Mouse (Mus musculus) B cell, adult 2 months (primary cell): ENCODE data around the gene Iqch.

ENCODE experiments used
- DNase-seq, 2 experiments: peaks; one replicate each; pipeline ENCODE4 v3.0.0; 2022

Gene Iqch

GRCm38 (mm10) chr9:63490521-63491307 lies 111.6 kb downstream of the Iqch start:
- no peak for DNase-seq

- no peak for DNase-seq
Measured at GRCm38 (mm10) chr9:63489156-63489555, 113.1 kb downstream of the Iqch start.

- no peak for DNase-seq
Measured at GRCm38 (mm10) chr9:63465561-63465960, 136.7 kb downstream of the Iqch start.

GRCm38 (mm10) chr9:63462296-63462695 lies 140.0 kb downstream of the Iqch start:
- DNase-seq, result peak; percentile 80 to 81

- DNase-seq, result no peak
Measured at GRCm38 (mm10) chr9:63456401-63456800, 145.9 kb downstream of the Iqch start.

- DNase-seq, result no peak
Measured at GRCm38 (mm10) chr9:63454341-63454740, 148.0 kb downstream of the Iqch start.

- DNase-seq, result no peak
Measured at GRCm38 (mm10) chr9:63450531-63451030, 151.7 kb downstream of the Iqch start.

GRCm38 (mm10) chr9:63443695-63444094 lies 158.6 kb downstream of the Iqch start:
- no peak for DNase-seq

GRCm38 (mm10) chr9:63430652-63431051 lies 171.6 kb downstream of the Iqch start:
- DNase-seq, result no peak

GRCm38 (mm10) chr9:63421096-63421736 lies 181.1 kb downstream of the Iqch start:
- no peak for DNase-seq

GRCm38 (mm10) chr9:63420396-63420795 lies 181.9 kb downstream of the Iqch start:
- no peak for DNase-seq

- DNase-seq, result peak; percentile 3 to 12
Measured at GRCm38 (mm10) chr9:63400176-63400575, 202.1 kb downstream of the Iqch start.

GRCm38 (mm10) chr9:63399463-63399815 lies 202.9 kb downstream of the Iqch start:
- no peak for DNase-seq

GRCm38 (mm10) chr9:63398611-63399462 lies 203.5 kb downstream of the Iqch start, which contains the start of gene 2300009A05Rik:
Gene 2300009A05Rik (minus strand): TSS chr9:63399246.
- peak; percentile 97 to 98 for DNase-seq

- DNase-seq, result no peak
Measured at GRCm38 (mm10) chr9:63395612-63396011, 206.7 kb downstream of the Iqch start.

- DNase-seq, result no peak
Measured at GRCm38 (mm10) chr9:63391307-63391706, 211.0 kb downstream of the Iqch start.

GRCm38 (mm10) chr9:63382761-63383160 lies 219.5 kb downstream of the Iqch start:
- DNase-seq, result no peak

- DNase-seq, result no peak
Measured at GRCm38 (mm10) chr9:63380326-63380725, 222.0 kb downstream of the Iqch start.

- no peak for DNase-seq
Measured at GRCm38 (mm10) chr9:63378174-63378573, 224.1 kb downstream of the Iqch start.

GRCm38 (mm10) chr9:63377270-63378142 lies 224.8 kb downstream of the Iqch start, which contains the start of gene Map2k5:
Gene Map2k5 (minus strand): TSS chr9:63377902.
- peak; percentile 92 for DNase-seq

- no peak for DNase-seq
Measured at GRCm38 (mm10) chr9:63373315-63373714, 229.0 kb downstream of the Iqch start.

- no peak for DNase-seq
Measured at GRCm38 (mm10) chr9:63372541-63372940, 229.8 kb downstream of the Iqch start.
